Mouse (Mus musculus) midbrain, embryonic 13.5 days (tissue): ENCODE results near the gene Mettl13. TPM values are rescaled to one million over a fixed set of nuclear protein-coding genes. Genes with fewer than 3 reads are reported as not detected.

Experiments
- ATAC-seq: fragments of 200-750 bp; cut with Nextera tagmentation; 2 replicates; pipeline ENCODE4 v1.8.0; 2017; ENCODE audit warnings: mild to moderate bottlenecking, moderate TSS enrichment, moderate library complexity
- H3K27ac ChIP-seq: fragments of 300-500 bp; sonication (generic); 2 replicates; pipeline ENCODE4 v1.5.1; 2015; ENCODE audit warnings: inconsistent platforms, mild to moderate bottlenecking, moderate library complexity
- H3K27me3 ChIP-seq: fragments of 300-500 bp; sonication (generic); 2 replicates; pipeline ENCODE4 v1.6.1; 2015; ENCODE audit warnings: mild to moderate bottlenecking, inconsistent platforms
- H3K36me3 ChIP-seq: fragments of 300-500 bp; sonication (generic); 2 replicates; pipeline ENCODE4 v1.6.1; 2015; ENCODE audit warnings: mild to moderate bottlenecking, inconsistent platforms
- H3K4me1 ChIP-seq: fragments of 300-500 bp; sonication (generic); replicated peaks from 2 replicates; pipeline ENCODE4 v1.6.1; 2015; ENCODE audit warnings: inconsistent platforms
- H3K4me2 ChIP-seq: fragments of 300-500 bp; sonication (generic); replicated peaks from 2 replicates; pipeline ENCODE4 v1.6.1; 2015; ENCODE audit warnings: moderate library complexity, mild to moderate bottlenecking, inconsistent platforms
- H3K4me3 ChIP-seq: fragments of 300-500 bp; sonication (generic); replicated peaks from 2 replicates; pipeline ENCODE4 v1.5.1; 2015; ENCODE audit warnings: mild to moderate bottlenecking, inconsistent platforms
- H3K9ac ChIP-seq: fragments of 300-500 bp; sonication (generic); replicated peaks from 2 replicates; pipeline ENCODE4 v1.6.1; 2015; ENCODE audit warnings: mild to moderate bottlenecking, inconsistent platforms
- H3K9me3 ChIP-seq: fragments of 300-500 bp; sonication (generic); 2 replicates; pipeline ENCODE4 v1.6.1; 2016; ENCODE audit warnings: mild to moderate bottlenecking, inconsistent platforms
- WGBS: fragments of 180-500 bp; shearing (Covaris S2); methylation state at CpG from one replicate; pipeline ENCODE4 v1.1.7; 2015; 5-methylcytosine and 5-hydroxymethylcytosine counted together
- polyA plus RNA-seq: library from polyadenylated mRNA; unstranded; fragments of >200 nt; fragmentation: Nextera tagmentation; extraction: Ambion mirVana; gene quantifications from 2 replicates; pipeline ENCODE4 v1.2.1, GENCODE M21; 2015

Gene Mettl13
- polyA plus RNA-seq, 1 experiment from 2014 or later: 20.0 TPM

DNA sequence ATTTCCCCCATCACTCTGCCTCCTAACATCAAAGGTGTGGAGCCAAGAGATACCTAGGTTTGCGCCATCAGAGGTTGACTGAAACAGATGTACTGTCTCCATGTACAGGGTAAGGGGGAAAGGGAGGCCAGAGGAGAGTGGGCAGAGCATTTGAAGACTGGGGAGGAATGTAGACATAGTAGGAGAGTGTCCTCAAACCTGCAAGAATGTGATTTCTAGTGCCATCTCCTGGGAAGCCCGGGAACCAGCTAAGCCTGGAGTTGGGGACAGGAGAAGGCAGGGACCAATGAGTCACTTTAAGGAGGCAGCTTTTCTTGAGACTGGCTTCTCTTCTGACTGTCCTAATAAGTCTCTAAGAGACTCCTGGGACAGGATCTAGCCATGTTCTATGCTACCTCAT is 18.7 kb downstream of the Mettl13 start:
- Histone ChIP-seq H3K4me2 (no peak overlapping the region), H3K9me3 (peaks cover 6% of the 10 kb centered on the region), H3K27me3 (no peaks in the 10 kb centered on the region), H3K4me1 (no peaks in the 10 kb centered on the region), H3K27ac (no peak overlapping the region), H3K4me3 (no peak overlapping the region), H3K36me3 (peaks cover 36% of the 10 kb centered on the region), H3K9ac (no peak overlapping the region)
- WGBS: 72% methylated on average over 2 of the region's 2 CpGs
- ATAC-seq: no peak

DNA sequence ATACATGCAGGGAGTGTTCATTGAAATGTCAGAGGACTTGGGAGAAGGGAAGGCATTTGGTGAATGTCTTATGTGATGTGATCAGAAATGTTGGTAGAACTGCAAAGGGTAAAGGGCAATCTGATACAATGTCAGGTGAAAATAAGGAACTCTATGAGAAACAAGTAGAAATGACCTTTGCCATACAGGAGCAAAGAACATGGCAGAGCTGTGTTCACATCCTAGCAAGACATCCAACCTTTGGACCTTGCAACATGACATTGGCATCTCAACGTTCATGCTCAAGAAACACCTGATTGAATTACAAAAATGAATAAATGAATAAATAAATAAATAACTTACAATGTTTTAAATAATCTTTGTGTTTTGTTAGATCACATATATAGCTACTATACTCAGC is 33.2 kb downstream of the Mettl13 start:
- H3K4me3 ChIP-seq: no peak overlapping the region
- no peaks in the 10 kb centered on the region for H3K27me3 ChIP-seq
- no peaks in the 10 kb centered on the region for H3K9me3 ChIP-seq
- WGBS: 89% methylated on average over 1 of the region's 1 CpGs
- no peak for ATAC-seq
- H3K27ac ChIP-seq: no peak overlapping the region
- H3K4me2 ChIP-seq: no peak overlapping the region
- H3K4me1 ChIP-seq: no peaks in the 10 kb centered on the region
- no peak overlapping the region for H3K9ac ChIP-seq
- H3K36me3 ChIP-seq: no peaks in the 10 kb centered on the region

- no peak for ATAC-seq
- WGBS: 75% methylated on average over 2 of the region's 2 CpGs
Measured at GRCm38 (mm10) chr1:162510013-162510356, 38.4 kb downstream of the Mettl13 start.

DNA sequence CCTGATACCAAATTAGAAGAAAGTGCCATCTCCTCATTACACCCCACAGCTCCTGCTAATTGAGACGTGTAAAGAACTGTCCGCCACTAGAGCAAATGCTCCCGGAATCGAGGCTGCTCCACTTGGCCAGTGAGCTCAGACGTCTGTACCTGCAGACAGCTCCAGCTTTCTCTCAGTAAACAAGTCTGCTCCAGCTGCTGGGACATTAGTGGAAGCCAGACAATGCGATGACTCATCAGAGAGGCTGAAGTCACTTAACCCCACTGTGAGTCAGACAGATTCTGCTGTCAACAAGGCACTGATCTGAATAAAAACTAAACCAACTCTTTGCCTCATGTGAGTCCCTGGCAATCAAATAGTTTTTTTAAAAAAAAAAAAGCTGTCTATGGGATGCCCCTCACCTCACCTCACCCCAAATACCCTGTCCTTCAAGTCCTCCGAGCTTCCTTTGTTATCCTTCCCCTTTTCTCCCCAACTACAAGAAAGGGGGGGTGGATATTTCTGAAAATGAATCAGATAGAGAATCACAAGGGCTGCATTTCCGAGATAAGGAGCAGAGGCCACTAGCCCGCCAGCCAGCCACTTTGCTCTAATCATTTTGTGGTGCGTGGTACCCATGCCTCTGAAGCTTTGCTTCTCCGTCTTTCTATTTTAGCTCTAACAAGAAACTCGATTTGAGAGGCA is 38.9 kb downstream of the Mettl13 start:
- H3K4me3 ChIP-seq: no peak overlapping the region

More at GRCm38 (mm10) chr1:162510013-162510356, 38.4 kb downstream of the Mettl13 start:
- H3K27me3 ChIP-seq: no peaks in the 10 kb centered on the region
- H3K9me3 ChIP-seq: no peaks in the 10 kb centered on the region
- H3K27ac ChIP-seq: no peak overlapping the region
- no peak overlapping the region for H3K4me2 ChIP-seq
- no peaks in the 10 kb centered on the region for H3K4me1 ChIP-seq
- no peaks in the 10 kb centered on the region for H3K36me3 ChIP-seq
- no peak overlapping the region for H3K4me3 ChIP-seq
- H3K9ac ChIP-seq: no peak overlapping the region

DNA sequence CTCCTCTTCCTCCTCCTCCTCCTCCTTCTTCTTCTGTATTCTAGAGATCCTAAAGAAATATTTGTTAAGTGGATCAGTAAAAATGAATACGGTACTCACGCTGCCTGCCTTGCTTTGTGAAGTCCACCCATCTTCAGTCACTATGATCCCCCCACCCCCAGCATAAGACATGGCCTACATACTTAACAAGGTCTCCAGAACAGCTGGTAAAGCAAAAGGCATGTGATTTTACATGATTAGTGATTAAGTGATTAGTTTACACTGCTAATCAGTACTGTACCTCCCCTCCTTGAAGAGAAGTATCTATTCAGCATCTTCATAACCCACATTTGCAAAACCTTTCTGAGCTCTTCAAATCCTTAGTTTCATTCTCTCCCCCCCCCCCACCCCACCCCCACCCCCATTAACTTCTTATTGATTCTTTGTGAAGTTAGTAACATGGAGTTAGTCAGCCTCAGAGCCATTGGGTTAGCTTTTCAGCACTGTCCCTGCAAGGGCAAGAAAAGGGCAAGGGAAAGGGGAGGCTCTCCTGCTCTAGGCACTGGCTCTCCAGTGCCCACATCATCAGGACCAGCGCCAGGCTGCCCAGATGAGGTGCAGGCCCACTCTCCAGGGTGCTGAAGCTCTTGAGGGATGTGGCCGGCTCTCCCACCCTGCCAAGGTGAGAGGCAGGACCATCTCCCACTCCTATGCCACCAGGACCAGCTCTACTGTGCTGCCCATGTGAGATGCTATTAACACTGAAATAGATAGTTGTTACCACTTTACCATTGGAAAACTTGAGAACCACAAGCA is 39.9 kb downstream of the Mettl13 start:
- no peaks in the 10 kb centered on the region for H3K27me3 ChIP-seq
- no peak for ATAC-seq
- no peaks in the 10 kb centered on the region for H3K36me3 ChIP-seq
- no peak overlapping the region for H3K4me2 ChIP-seq
- H3K9me3 ChIP-seq: no peaks in the 10 kb centered on the region
- 75% methylated on average over 4 of the region's 4 CpGs for WGBS
- H3K9ac ChIP-seq: no peak overlapping the region
- H3K27ac ChIP-seq: no peak overlapping the region
- H3K4me1 ChIP-seq: no peaks in the 10 kb centered on the region
- H3K4me3 ChIP-seq: no peak overlapping the region

More for the DNA sequence above, 38.9 kb downstream of the Mettl13 start:
- Histone ChIP-seq H3K36me3 (no peaks in the 10 kb centered on the region), H3K9me3 (no peaks in the 10 kb centered on the region), H3K27ac (no peak overlapping the region), H3K27me3 (no peaks in the 10 kb centered on the region), H3K4me1 (no peaks in the 10 kb centered on the region), H3K9ac (no peak overlapping the region), H3K4me2 (no peak overlapping the region)
- ATAC-seq: no peak
- 57% methylated on average over 12 of the region's 12 CpGs for WGBS

GRCm38 (mm10) chr1:162506516-162506915 is 41.8 kb downstream of the Mettl13 start:
- no peak overlapping the region for H3K4me2 ChIP-seq
- no peak overlapping the region for H3K9ac ChIP-seq
- H3K27me3 ChIP-seq: no peaks in the 10 kb centered on the region
- H3K9me3 ChIP-seq: no peaks in the 10 kb centered on the region
- no peaks in the 10 kb centered on the region for H3K36me3 ChIP-seq
- WGBS: 91% methylated on average over 4 of the region's 4 CpGs
- H3K4me1 ChIP-seq: no peaks in the 10 kb centered on the region
- no peak overlapping the region for H3K4me3 ChIP-seq
- ATAC-seq: no peak
- no peak overlapping the region for H3K27ac ChIP-seq

DNA sequence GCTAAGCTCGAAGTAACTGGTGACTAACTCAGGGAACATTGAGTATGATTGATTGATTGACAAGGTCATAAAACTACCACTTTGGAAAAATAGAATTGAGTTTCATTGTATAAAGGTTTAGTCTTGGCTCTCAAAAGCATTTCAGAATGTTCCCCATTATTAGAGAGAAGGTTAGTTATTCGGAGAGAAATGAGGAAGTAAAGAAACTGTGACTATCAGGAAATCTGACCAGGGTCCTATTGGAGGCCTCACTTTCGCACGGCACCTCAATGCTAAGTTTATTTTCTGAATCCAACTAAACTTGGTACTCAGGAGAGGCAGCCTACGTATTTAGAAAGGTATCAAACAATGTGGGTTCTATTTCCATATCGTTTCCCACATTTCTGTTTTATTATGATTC is 42.7 kb downstream of the Mettl13 start:
- no peaks in the 10 kb centered on the region for H3K36me3 ChIP-seq
- no peaks in the 10 kb centered on the region for H3K4me1 ChIP-seq
- no peak for ATAC-seq
- no peak overlapping the region for H3K9ac ChIP-seq
- no peaks in the 10 kb centered on the region for H3K27me3 ChIP-seq
- H3K9me3 ChIP-seq: no peaks in the 10 kb centered on the region
- no peak overlapping the region for H3K4me3 ChIP-seq
- no peak overlapping the region for H3K27ac ChIP-seq
- 90% methylated on average over 6 of the region's 6 CpGs for WGBS
- no peak overlapping the region for H3K4me2 ChIP-seq

Other genes with a start within 250 kb of the Mettl13 start
- gene Dnm3, start 70.5 kb downstream of the Mettl13 start, polyA plus RNA-seq: 33.5 and 34.8 TPM in 2 replicates
- gene Vamp4, start 22.0 kb upstream of the Mettl13 start, polyA plus RNA-seq: 66.6 and 70.7 TPM in 2 replicates
- not detected in 2 replicates for gene Myoc, start 90.6 kb upstream of the Mettl13 start, polyA plus RNA-seq
- not detected in 2 replicates for gene Myocos, start 109.7 kb upstream of the Mettl13 start, polyA plus RNA-seq
- 171 and 187 TPM in 2 replicates for gene Prrc2c, start 192.0 kb upstream of the Mettl13 start, polyA plus RNA-seq